Mouse (Mus musculus): ENCODE data around the gene Ino80b. TPM values are rescaled to one million over a fixed set of nuclear protein-coding genes. Genes with fewer than 3 reads are reported as not detected.
"Not testable (repeated sequence)": the region's sequence is repeated elsewhere in the genome, so short reads cannot be mapped to it uniquely, and the experiment has no call there.

Gene Ino80b
- polyA plus RNA-seq (2015; fragmentation: Nextera tagmentation; extraction: Ambion mirVana): 6.3 and 7.2 TPM in 2 replicates

DNA sequence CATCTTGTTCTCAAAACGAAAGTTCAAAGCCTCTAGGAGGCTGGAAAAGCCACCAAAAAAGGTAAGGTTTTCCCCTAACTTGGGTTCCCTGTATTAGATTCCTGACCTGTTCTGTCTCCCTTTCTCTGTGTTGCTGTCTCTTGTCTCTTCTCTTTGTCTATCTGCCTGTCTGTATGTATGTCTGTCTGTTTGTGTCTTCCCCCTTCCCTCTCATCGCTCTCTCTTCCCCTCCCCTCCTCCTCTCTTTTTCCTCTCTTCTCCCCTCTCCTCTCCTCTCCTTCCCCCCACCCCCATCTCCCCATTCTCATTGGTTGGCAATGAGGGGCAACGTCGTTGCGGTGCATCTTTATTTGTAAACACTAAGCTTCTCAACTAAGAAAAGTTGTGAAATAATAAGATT is at the start of gene Ino80b:
Gene Ino80b, minus strand, starts transcription at position 101 of the 400 bp plus-strand sequence.
- peaks cover 36% of the 10 kb centered on the region for H3K4me1 ChIP-seq (replicated peaks)
- no peaks in the 10 kb centered on the region for H3K27me3 ChIP-seq
- ATAC-seq (ENCODE audit: low read depth) (no peak), DNase-seq (no peak)
- peak within 1 kb of the TSS; percentile 86 for H3K4me2 ChIP-seq
- H3K4me3 ChIP-seq (replicated peaks): peak within 1 kb of the TSS; percentile 76
- H3K9me3 ChIP-seq (replicated peaks): no peaks in the 10 kb centered on the region
- H3K36me3 ChIP-seq: peaks cover 9% of the 10 kb centered on the region; the same call in 1 of the 2 replicates
- H3K27ac ChIP-seq: peak within 1 kb of the TSS; percentile 87
- WGBS (ENCODE audit: insufficient replicate concordance): 34% methylated on average over 5 of the region's 5 CpGs
- H3K9ac ChIP-seq: peak within 1 kb of the TSS; percentile 85

DNA sequence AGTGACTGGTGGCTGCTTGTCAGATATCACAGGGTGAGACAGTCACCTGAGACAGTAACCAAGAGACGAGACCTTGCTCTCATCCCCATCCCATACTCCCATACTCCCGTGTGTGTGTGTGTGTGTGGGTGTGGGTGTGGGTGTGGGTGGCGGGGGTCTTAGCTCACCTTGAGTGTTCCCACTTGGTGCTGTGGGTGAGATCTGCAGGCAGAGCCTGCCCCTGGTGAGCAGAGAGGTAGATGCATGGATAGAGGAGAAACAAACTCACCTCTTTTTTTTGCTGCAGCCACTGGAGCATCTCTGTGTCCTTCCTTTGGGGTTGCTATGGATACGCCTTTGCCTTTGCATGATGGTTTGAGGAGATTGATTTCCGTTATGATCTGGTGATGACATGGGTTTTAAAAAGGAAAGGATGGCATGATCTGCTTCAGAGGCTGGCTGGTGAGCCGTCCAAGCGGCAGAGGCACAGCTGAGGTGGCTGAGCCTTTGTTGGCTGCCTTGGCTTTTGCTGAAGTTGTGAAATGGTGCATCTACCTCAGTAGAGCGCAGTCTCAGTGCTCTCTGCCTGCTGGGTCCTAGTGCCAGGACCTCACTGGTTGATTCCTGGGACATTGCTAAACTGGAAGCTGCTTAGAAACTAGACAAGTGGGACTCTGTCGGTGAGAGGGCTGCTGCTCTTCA is 47.1 kb upstream of the Ino80b start:
- ATAC-seq (ENCODE audit: low read depth) (no peak), DNase-seq (no peak)
- Histone ChIP-seq H3K9me3 (replicated peaks) (no peaks in the 10 kb centered on the region), H3K4me3 (replicated peaks) (no peak overlapping the region), H3K4me2 (no peak overlapping the region), H3K9ac (no peak overlapping the region), H3K4me1 (replicated peaks) (peaks cover 24% of the 10 kb centered on the region), H3K36me3 (peaks cover 6% of the 10 kb centered on the region; the same call in 1 of the 2 replicates), H3K27me3 (no peaks in the 10 kb centered on the region), H3K27ac (no peak overlapping the region)
- WGBS (ENCODE audit: insufficient replicate concordance): 64% methylated on average over 9 of the region's 9 CpGs

DNA sequence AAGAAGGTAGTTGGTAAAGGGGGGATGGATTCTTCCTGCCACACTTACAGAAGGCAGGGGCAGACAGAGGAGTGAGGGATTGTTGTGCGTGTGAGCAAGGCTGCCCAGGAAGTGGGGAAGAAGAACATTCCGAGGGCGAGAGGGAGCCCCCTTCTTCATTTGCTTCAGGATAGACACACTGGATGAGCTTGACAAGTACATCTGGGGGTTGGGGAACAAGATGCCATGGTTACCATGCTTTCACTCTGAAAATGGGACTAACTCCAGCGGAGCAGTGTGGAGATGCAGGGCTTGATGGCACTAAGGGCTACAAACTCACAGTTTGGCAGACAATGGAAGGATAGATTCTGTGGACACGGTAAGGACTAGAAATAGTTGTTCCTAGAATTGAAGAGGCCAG is 45.8 kb upstream of the Ino80b start:
- Histone ChIP-seq H3K36me3 (peaks cover 6% of the 10 kb centered on the region; the same call in 1 of the 2 replicates), H3K27me3 (no peaks in the 10 kb centered on the region)
- WGBS (ENCODE audit: insufficient replicate concordance): 77% methylated on average over 5 of the region's 5 CpGs

DNA sequence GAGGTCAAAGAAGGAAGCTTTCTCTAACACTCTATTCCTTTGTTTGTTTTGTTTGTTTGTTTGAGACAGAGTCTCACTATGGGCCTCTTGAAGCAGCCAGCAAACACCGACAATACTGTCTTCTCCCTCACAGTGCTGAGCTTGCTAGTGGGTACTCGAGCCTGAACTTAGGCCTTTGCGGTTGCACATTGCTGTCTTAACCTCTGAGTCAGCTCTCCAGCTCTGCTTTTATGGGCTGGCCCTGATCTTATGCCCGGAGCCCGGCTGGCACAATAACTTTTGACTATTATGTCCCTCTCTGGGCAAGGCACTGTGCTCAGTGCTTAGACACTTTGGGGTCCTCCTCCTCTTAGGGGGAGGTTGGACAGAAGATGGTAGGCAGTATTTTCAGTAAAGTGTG is 44.6 kb upstream of the Ino80b start:
- ATAC-seq (ENCODE audit: low read depth) (no peak), DNase-seq (no peak)
- 75% methylated on average over 5 of the region's 5 CpGs for WGBS (ENCODE audit: insufficient replicate concordance)
- Histone ChIP-seq H3K9ac (no peak overlapping the region), H3K36me3 (peaks cover 3% of the 10 kb centered on the region; the same call in 1 of the 2 replicates), H3K4me1 (replicated peaks) (peaks cover 31% of the 10 kb centered on the region), H3K27me3 (no peaks in the 10 kb centered on the region), H3K27ac (no peak overlapping the region), H3K9me3 (replicated peaks) (no peaks in the 10 kb centered on the region), H3K4me2 (no peak overlapping the region), H3K4me3 (replicated peaks) (no peak overlapping the region)

More for the DNA sequence above, 45.8 kb upstream of the Ino80b start:
- Histone ChIP-seq H3K9me3 (replicated peaks) (no peaks in the 10 kb centered on the region), H3K4me1 (replicated peaks) (peaks cover 30% of the 10 kb centered on the region), H3K27ac (no peak overlapping the region), H3K4me2 (no peak overlapping the region), H3K4me3 (replicated peaks) (no peak overlapping the region), H3K9ac (no peak overlapping the region)
- DNase-seq (no peak), ATAC-seq (ENCODE audit: low read depth) (no peak)

DNA sequence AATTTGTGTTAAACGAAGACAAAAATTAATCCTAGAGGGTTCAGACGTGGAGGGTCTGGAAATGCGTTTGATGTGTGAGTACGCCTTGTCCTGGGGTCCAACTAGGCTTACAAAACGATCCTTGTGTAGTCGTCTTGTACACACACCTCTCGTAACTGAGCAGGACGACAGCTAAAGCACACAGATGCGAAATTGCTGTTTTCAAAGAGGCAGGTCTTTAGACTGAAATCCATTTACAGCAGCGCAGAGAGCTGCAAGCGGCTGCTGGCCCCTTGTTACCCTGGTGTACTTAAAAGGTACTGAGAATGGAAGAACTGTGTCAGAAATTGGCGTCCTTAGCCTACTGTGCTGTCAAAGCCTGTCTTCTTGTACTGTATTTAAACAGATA is 41.0 kb upstream of the Ino80b start:
- no peaks in the 10 kb centered on the region for H3K9me3 ChIP-seq (replicated peaks)
- ATAC-seq (ENCODE audit: low read depth) (0 out of 2 replicates have a peak, but pooled peaks have one; percentile 1), DNase-seq (no peak)
- H3K36me3 ChIP-seq: no peaks in the 10 kb centered on the region
- peak overlapping the region; percentile 80 for H3K4me3 ChIP-seq (replicated peaks)
- peak overlapping the region; percentile 84 for H3K4me2 ChIP-seq
- H3K9ac ChIP-seq: peak overlapping the region; percentile 91
- peak overlapping the region; percentile 80 for H3K27ac ChIP-seq
- H3K4me1 ChIP-seq (replicated peaks): peaks cover 48% of the 10 kb centered on the region
- WGBS (ENCODE audit: insufficient replicate concordance): under 1% methylated on average over 12 of the region's 12 CpGs
- H3K27me3 ChIP-seq: peaks cover 23% of the 10 kb centered on the region

DNA sequence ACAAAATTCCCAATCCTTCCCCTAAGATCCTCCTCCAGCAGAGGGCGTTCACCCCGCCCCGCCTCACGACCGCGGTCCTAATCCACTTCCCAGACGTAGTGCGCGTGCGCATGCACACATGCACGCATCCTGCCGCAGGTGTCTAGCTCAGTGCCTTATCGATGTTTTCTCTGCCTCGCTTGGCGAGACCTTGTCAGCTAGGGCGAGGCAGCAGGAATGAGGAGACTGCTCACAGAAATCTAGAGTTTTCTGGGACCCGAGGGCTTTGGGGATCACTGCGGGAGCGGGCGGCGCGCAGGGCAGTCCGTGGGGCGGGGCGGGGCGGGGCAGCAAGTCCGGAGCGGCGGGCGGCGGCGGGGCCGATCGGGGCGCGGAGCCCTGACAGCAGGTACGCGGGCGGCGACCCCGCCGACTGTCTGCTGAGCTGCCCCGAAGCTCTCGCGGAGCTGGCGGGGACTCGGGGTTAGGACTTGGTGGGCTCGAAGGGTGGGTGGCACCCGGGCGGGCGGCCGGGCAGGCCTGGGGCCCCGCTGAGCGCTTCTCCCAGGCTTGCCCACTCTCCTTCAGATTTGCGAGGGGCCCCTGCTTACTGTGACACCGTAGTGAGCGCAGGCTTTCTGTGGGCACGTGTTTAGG is 40.5 kb upstream of the Ino80b start, which contains the start of gene Dctn1:
Gene Dctn1, plus strand, starts transcription at position 314 of the 636 bp plus-strand sequence.
- H3K27ac ChIP-seq: peak within 1 kb of the TSS; percentile 80
- peak within 1 kb of the TSS; percentile 91 for H3K9ac ChIP-seq
- DNase-seq (peak; percentile 91), ATAC-seq (ENCODE audit: low read depth) (peak; percentile 87)
- H3K9me3 ChIP-seq (replicated peaks): no peaks in the 10 kb centered on the region
- peak within 1 kb of the TSS; percentile 84 for H3K4me2 ChIP-seq
- peaks cover 49% of the 10 kb centered on the region for H3K4me1 ChIP-seq (replicated peaks)
- peak within 1 kb of the TSS; percentile 80 for H3K4me3 ChIP-seq (replicated peaks)
- no peaks in the 10 kb centered on the region for H3K36me3 ChIP-seq
- under 1% methylated on average over 58 of the region's 58 CpGs for WGBS (ENCODE audit: insufficient replicate concordance)
- H3K27me3 ChIP-seq: peaks cover 28% of the 10 kb centered on the region

DNA sequence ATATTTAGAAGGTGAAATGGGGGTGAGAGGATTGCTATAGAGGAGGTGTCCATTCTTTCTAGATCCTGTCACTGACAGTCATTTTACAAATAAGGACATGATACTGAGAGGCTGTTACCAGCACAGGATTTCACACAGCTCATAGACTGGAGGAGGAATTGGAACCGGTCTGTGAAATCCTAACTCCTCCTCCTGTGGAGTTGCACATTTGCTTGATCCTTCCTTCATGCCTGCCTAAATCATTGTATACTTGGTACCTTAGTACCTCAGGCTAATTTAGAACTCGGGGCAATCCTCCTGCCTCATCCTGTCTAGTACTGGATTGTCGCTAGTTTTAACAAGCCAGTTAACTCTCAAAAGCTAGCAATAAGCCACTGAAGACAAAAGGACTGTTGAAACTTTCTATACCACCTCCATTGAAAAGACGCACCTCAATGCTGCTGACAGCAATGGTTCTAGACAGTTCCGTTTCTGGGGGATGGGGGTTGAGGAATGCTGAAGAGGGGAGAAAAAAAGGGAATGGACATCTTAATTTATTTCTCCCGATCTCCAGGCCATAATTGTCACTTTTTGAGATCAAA is 39.9 kb upstream of the Ino80b start:
- DNase-seq (no peak), ATAC-seq (ENCODE audit: low read depth) (peak; percentile 10; the same call in 1 of the 2 replicates)
- H3K9ac ChIP-seq: peak overlapping the region; percentile 91
- H3K27me3 ChIP-seq: peaks cover 34% of the 10 kb centered on the region
- H3K4me1 ChIP-seq (replicated peaks): peaks cover 49% of the 10 kb centered on the region
- H3K4me3 ChIP-seq (replicated peaks): peak overlapping the region; percentile 80
- 4% methylated on average over 6 of the region's 6 CpGs for WGBS (ENCODE audit: insufficient replicate concordance)
- H3K9me3 ChIP-seq (replicated peaks): no peaks in the 10 kb centered on the region
- H3K36me3 ChIP-seq: no peaks in the 10 kb centered on the region
- H3K27ac ChIP-seq: peak overlapping the region; percentile 80
- H3K4me2 ChIP-seq: peak overlapping the region; percentile 84

DNA sequence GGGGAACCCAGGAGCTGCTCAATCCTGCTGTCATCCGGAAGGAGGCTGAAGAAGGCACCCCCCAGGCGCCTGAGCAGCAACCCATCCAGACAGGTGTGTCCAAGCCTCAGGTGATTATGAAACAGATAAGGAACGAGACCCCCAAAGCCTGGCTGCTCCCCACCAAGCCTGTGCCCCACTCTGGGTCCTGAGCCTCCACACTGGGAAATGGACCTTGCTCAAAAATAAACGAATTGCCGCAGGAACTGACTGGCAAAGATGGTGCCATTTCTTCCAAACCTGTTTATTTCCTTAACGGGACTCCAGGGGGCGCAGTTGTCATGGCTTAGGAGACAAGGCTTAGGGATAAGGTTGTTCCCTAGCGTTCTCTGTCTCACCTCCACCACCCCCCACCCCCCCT is 37.5 kb upstream of the Ino80b start:
- Histone ChIP-seq H3K36me3 (no peaks in the 10 kb centered on the region), H3K9ac (peak overlapping the region; percentile 44; the same call in 1 of the 2 replicates), H3K4me3 (replicated peaks) (peak overlapping the region; percentile 45), H3K4me1 (replicated peaks) (peaks cover 39% of the 10 kb centered on the region), H3K4me2 (peak overlapping the region; percentile 66), H3K27me3 (peaks cover 38% of the 10 kb centered on the region), H3K9me3 (replicated peaks) (no peaks in the 10 kb centered on the region), H3K27ac (no peak overlapping the region)
- ATAC-seq (ENCODE audit: low read depth) (no peak), DNase-seq (peak; percentile 46)
- 1% methylated on average over 8 of the region's 8 CpGs for WGBS (ENCODE audit: insufficient replicate concordance)

DNA sequence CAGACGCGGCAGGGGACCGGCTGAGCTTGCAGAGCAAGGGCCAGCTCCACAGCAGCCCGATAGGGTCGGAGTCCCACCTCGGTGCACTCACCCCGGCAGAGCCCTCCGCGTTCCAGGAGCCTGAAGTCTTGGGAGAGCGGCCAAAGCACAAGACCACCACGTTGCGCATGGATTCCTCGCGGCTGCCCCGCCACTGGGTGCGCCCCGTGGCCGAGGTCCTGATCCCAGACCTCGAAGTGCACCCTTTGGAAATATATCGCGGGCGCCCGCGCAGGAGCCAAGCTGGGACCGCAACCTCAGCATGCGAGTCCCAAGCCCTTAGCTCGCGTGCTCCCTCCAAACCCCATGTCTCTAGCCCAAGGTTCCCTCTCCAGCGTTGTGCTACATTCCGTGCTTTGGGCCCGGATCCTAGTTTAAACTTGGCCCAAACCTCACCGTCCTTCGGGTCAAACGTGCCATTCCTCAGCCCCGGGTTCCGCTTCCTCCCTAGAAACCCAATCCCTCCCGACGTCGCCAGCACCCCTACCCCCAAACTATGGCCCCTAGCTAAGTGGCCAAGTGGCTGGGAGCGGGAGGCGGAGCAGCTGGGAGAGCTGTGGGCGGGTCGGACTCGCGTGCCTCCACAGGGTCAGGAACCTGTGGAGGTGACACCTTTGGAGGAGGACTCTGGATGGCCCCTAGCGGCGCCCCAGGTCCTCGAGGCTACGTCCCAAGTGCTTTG is 36.9 kb upstream of the Ino80b start:
- ATAC-seq (ENCODE audit: low read depth) (no peak), DNase-seq (no peak)
- no peaks in the 10 kb centered on the region for H3K36me3 ChIP-seq
- 1% methylated on average over 49 of the region's 49 CpGs for WGBS (ENCODE audit: insufficient replicate concordance)
- peak overlapping the region; percentile 45 for H3K4me3 ChIP-seq (replicated peaks)
- H3K4me2 ChIP-seq: peak overlapping the region; percentile 66
- peaks cover 33% of the 10 kb centered on the region for H3K4me1 ChIP-seq (replicated peaks)
- peaks cover 43% of the 10 kb centered on the region for H3K27me3 ChIP-seq
- H3K9ac ChIP-seq: peak overlapping the region; percentile 44; the same call in 1 of the 2 replicates
- H3K27ac ChIP-seq: no peak overlapping the region
- H3K9me3 ChIP-seq (replicated peaks): no peaks in the 10 kb centered on the region

DNA sequence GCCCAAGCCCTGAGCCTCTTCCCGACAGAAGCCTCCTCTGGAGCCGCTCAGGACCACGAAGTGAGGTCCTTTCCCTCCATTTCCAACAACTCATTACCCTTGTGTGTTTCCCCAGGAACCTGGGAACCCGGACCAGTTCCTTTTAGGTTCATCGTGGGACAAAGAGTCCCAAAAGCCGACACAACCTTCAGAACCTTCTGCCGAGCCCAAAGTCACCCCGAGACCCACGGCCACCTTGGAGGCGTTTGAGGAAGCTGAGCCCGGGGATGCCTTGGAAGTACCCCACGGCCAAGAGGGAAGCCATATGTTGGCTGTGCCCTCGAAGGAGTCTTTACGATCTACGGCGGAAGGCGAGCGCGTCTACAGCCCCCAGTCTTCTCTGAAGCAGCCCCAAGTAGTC is 36.2 kb upstream of the Ino80b start:
- Histone ChIP-seq H3K36me3 (no peaks in the 10 kb centered on the region), H3K27ac (no peak overlapping the region), H3K9ac (peak overlapping the region; percentile 44; the same call in 1 of the 2 replicates), H3K9me3 (replicated peaks) (no peaks in the 10 kb centered on the region), H3K4me2 (peak overlapping the region; percentile 66), H3K4me3 (replicated peaks) (peak overlapping the region; percentile 45), H3K27me3 (peaks cover 49% of the 10 kb centered on the region), H3K4me1 (replicated peaks) (peaks cover 29% of the 10 kb centered on the region)
- no peak for DNase-seq
- no peak for ATAC-seq (ENCODE audit: low read depth)
- 12% methylated on average over 19 of the region's 19 CpGs for WGBS (ENCODE audit: insufficient replicate concordance)

DNA sequence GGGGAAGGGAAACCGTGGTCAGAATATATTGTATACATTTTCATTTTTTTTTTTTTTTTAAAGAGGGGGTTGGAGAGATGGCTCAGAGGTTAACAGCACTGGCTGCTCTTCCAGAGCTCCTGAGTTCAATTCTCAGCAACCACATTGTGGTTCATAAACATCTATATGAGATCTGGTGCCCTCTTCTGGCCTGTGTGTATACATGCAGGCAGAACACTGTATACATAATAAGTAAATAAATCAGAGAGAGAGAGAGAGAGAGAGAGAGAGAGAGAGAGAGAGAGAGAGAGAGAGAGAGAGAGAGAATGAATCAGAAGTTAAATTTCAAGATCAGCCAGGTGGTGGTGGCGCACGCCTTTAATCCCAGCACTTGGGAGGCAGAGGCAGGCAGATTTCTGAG is 34.2 kb upstream of the Ino80b start:
- ATAC-seq (ENCODE audit: low read depth); H3K4me2 ChIP-seq; DNase-seq; H3K9ac ChIP-seq; H3K36me3 ChIP-seq; H3K9me3 ChIP-seq (replicated peaks); H3K27ac ChIP-seq; H3K4me3 ChIP-seq (replicated peaks): not testable (repeated sequence)
- Histone ChIP-seq H3K27me3 (peaks cover 69% of the 10 kb centered on the region), H3K4me1 (replicated peaks) (peaks cover 29% of the 10 kb centered on the region)
- WGBS (ENCODE audit: insufficient replicate concordance): 28% methylated on average over 3 of the region's 3 CpGs

All from liver, embryonic 13.5 days (tissue).